Mouse (Mus musculus): ENCODE measurements around the gene Il16.

DNA sequence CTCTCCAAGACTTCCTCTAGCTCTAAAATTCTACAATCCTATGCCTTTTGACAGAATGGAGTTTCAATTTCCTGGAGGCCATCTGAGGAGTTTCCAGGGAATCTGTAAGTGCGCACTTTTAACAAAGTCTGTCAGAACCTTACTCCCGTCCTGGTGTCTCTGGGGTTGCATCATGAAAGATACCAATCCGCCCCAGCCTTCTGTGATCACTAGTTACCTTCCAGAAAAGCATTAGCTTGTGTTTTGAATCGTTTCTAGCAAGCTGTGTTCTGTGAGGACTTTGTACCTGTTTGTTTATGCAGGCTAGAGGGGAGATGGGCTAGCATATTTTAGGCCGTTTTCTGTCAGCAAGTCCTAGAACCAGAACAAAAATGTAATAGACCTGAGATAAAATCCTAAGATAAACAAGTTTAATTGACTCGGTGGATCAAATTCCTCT lies 112.8 kb downstream of the Il16 start:
- TF ChIP-seq CTCF (IDR thresholded peaks at IDR 0.05; ENCODE audit: extremely low read depth, insufficient read depth, low read length) (no peak), POLR2A (IDR thresholded peaks at IDR 0.05; ENCODE audit: extremely low read depth, insufficient read depth, low read length) (no peak)

All from cortical plate, adult 2 months (tissue).